Mouse (Mus musculus): ENCODE measurements around the gene Ptprn2.

Ptprn2 gene

GRCm38 (mm10) chr12:116594866-116595610 lies 109.5 kb downstream of the Ptprn2 start:
- no peak for DNase-seq (ENCODE audit: low spot score in 2 of 2)

GRCm38 (mm10) chr12:116595727-116596126 lies 110.2 kb downstream of the Ptprn2 start:
- DNase-seq (ENCODE audit: low spot score in 2 of 2), result no peak

DNA sequence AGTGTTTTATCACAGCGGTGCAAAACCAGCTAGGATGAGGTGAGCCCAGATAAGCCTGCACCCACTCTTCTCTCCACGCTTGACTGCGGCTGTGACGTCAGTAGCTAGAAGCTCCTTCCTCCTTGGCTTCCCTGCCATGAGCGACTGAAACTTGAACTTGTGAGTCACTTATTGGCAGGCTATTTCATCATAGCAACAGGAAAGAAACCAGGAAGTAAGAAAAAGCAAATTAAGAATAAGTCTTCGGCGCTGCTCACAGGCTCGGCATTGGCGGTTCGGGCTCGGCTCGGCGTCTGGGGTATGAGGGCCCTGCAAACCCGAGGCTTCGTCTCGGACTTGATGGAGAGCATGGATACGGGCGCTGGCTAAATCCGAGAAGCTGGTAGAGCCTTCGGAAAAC lies 111.5 kb downstream of the Ptprn2 start:
- DNase-seq (ENCODE audit: low spot score in 2 of 2), result no peak

DNA sequence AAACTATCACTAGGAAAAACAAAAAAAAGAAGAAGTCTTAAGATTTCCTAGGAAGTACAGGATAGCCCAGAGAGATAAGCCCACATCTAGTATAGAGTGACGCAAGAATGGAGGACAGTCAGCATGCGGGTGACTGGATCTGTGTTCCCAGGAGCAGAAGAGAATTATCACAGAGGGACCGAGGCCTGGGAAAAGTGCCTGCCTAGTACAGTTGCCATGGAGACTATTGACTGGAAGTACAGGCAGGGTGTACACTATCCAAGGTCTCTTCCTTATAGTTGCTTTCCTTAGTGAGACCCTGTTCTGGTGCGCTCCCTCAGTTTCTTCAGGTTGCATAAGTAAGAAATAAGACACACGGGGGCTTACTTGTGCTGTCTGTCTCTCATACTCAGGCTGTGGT lies 112.2 kb downstream of the Ptprn2 start:
- DNase-seq (ENCODE audit: low spot score in 2 of 2), result no peak

DNA sequence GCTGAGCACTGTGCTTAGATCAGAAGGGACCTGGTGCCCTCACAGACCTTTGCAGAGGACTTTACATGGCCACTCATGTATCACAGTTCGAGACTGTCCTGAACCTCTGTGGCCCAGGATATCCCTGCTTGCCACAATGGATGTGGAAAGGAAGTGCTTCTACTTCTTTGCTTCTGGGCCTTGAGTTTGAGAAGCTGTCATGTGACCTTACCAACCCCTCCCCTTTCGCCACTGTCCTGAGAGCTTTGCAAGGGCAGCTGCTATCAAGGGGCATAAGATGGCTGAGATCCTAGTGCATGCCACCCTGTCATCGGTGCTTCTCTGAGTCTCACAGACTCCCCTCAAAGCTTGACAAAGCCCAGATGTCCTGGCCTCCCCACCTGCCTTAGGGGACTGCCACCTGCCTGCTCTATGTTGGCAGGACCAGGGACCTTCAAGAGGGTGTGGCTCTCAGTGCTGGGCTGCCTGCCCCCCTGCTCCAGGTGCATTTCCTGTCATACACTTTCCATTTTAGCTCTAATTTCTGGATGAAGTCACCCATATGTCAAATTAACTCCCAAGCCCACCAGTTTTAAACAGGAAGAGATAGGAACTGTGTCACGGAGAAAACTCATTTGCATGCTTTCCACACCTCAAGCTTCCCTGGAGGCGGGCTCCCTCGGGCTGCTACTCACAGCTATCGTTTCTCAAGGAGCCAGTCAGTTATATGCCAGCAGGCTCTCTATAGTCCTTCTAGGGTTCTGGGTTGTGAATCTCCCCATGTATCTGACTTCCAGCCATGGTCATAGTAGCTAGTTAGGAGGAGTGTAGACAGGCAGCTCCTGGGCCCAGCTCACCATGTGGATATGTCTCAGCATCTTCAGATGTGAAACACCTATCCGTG lies 112.8 kb downstream of the Ptprn2 start:
- DNase-seq (ENCODE audit: low spot score in 2 of 2), result no peak

DNA sequence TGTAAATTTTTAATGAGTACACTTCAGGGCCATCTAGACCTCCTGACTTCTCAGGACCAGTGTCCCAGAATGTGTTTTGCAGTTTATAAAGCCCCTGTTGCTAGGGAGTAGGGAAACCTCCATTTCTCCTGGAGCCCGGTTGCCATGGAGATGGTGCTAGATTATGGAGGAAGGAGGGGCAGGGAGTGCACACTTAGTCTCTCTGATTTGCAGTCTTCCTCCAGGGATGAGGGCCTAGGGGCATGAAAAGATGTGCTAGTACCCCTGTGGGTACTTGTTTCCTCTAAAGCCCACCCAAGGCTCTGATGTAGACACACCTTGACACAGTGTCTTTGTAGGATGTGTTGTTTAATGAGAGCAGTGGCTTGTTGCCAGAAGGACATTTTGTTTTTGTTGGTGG lies 114.0 kb downstream of the Ptprn2 start:
- DNase-seq (ENCODE audit: low spot score in 2 of 2), result no peak

- DNase-seq (ENCODE audit: low spot score in 2 of 2), result no peak
Observed at GRCm38 (mm10) chr12:116600054-116600453, 114.5 kb downstream of the Ptprn2 start.

DNA sequence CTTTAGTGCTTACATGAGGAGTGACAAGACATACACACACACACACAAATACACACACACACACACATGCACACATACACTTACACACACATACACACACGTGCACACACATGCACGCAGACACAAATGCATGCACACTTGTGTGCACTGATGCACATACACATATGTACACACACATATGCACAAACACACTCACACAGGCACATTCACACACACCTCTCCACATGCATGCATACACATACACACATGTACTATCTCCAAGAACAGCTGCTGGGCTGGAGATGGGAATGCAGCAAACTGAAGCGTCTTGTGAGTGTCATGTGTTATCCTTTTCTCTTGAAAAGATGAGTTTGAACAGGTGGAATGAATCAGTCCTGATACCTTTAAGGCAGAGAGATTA lies 115.9 kb downstream of the Ptprn2 start:
- DNase-seq (ENCODE audit: low spot score in 2 of 2), result no peak

DNA sequence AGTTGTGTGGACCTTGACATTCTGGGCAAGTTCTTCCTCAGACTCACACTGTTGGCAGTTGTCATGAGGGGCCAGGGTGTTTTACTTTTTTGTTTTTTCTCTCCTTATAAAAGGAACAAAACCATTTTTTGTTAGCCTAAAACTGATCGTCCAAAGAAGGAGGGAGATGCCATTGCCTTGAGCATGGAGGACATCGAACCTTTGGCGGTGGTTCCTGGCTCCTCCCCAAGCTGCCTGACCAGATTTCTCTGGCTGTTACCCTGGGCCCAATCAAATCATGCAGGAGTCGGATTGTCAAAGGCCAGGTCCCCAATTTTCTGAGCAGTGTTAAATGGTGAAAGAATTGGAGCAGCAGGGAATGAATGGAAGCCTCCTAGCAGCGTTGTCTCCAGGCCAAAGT lies 116.4 kb downstream of the Ptprn2 start:
- DNase-seq (ENCODE audit: low spot score in 2 of 2), result no peak

DNA sequence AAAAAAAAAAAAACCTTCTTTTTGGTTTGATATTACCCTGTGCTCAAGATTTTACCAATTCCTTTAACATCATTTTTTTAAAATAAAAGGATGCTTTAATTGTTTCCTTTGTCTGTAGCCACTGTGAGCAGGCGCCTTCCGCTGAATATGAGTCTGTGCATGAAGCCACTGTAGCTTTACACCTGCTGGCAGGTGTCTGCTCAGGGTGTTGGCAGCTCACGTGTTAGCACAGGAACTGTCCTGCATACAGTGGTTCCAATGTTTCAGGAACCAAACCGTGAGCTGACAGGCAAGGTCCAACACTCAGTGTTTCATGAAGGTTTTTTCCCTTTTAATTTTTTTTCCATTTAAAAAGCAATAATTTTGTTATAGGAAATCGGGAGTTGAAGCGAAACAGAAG lies 123.1 kb downstream of the Ptprn2 start:
- DNase-seq (ENCODE audit: low spot score in 2 of 2), result no peak

- peak; percentile 25 to 65 for DNase-seq (ENCODE audit: low spot score in 2 of 2)
Observed at GRCm38 (mm10) chr12:116619868-116620267, 134.3 kb downstream of the Ptprn2 start.

DNA sequence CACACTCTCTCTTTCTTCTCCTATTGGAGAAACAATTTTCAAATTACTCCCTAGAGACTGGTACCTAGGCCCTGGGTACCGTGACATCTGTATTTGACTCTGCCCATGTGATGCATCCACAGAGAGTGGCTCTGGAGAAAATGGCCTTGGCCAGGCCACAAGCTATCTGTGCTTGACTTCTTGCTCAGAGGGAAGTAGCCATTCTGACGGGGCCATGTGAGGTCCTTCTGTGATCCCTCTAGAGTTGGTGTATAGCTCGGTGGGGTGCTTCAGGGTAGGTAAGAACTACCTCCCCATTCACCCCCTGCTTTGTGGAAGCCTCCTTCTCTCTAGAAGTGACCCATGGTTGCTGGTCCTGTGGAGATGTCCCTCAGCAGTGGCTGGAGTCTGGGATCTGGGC lies 134.8 kb downstream of the Ptprn2 start:
- no peak for DNase-seq (ENCODE audit: low spot score in 2 of 2)

DNA sequence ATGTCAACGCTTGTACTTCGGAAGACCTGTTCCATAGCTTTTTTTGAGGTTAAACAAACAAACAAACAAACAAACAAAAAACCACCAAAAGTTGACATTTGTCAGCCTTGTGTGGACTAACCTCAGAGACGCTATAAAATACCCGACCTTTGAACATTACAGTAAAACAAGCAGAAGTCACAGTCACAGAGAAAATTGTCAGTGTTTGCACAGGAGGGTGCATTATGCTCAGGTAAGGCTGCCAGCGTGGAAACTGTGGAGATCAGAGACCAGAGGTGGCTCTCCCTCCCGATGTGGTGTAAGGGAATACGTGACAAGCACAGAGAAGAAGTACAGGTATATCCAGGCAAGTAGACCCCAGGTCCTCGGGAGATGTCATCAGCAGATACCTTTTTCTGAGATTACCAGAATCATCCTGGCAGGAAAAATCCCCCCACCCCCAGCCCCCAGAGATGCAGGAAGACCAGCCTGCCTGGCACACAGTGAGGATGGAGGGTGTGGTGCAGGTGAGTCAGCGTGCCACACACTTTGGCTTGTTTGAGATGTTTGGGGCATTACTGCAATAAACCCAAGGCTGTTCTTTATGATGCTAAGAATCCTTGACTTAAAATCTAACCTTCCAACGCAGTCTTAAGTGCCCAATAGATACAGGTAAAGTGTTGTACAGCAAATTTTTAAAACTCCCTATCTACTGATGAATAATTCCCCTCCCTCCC lies 136.0 kb downstream of the Ptprn2 start:
- DNase-seq (ENCODE audit: low spot score in 2 of 2), result no peak

DNA sequence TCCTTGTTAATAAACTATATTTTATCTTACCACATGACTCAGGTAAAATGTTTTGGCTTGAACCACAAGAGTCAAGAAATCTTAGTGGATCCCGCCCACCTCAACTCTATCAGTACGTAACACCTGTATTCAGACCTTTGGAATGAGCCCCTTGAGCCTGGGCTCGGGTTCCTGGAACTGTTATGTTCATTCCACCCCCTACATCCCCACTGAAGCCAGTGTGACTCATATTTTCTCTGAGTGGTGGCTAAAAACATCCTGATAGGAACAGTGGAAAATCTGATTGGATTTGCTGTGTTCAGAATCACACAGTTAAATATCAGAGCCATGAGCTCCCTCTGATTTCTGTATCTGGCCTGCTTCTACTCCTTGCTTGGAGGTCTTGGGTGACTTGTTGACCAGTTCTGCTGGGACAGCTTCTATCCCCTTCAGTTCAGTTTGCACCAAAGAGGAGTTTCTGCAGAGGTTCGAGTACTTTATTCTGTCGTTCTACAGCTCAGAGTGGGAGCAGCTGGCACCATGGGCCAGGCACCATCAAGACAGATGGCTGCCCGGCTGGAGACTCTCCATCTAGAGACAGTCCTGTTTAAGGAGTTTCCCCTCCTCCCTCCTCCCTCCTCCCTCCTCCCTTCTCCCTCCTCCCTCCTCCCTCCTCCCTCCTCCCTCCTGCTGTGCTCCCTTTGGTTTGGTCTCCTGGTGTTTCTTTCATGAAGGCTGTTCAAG lies 137.3 kb downstream of the Ptprn2 start:
- DNase-seq (ENCODE audit: low spot score in 2 of 2), result no peak

DNA sequence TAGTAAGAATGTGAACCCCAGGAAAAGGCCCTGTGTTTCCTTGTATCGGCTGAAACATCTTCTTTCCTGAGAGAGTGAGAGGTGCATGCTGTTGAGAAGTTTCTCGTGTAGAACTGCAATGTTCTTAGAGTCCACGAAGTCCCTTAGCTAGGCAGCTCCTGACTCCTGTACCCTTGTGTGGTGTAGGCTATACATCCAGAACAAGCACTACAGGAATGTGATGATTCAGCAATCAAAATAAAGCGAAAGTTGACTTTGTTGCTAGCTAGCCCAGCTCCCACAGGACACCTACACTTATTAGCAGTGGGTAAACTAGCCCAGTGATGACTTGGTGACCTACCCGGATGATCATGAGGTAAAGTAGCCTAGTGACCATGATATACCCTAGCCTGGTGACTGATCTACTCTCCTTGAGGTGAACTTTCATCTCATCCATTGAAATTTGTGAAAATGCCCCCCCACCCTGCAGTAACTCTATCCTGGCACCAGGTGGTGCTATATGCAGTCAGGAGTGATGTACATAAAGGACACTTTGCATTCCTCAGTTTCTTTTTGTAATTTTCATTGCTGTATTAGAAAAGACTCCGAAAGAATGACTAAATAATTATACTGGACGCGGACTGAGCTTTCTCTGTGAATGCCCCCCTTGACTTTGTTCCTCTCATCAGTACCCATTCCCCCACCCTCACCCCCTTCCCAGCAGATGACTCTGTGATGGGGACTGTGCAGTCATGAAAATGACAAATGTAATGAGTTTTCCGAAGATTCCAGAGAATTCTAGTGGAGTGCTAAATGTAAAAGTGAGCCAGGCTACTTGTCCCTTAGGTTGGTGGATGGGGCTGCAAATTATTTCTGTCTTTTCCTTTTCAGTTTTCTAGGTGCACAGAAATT lies 140.1 kb downstream of the Ptprn2 start:
- peak in 1 of 2 experiments; percentile 28 for DNase-seq (ENCODE audit: low spot score in 2 of 2)

- DNase-seq (ENCODE audit: low spot score in 2 of 2), result no peak
Observed at GRCm38 (mm10) chr12:116628992-116629391, 143.5 kb downstream of the Ptprn2 start.

- no peak for DNase-seq (ENCODE audit: low spot score in 2 of 2)
Observed at GRCm38 (mm10) chr12:116637498-116637897, 152.0 kb downstream of the Ptprn2 start.

- no peak for DNase-seq (ENCODE audit: low spot score in 2 of 2)
Observed at GRCm38 (mm10) chr12:116640871-116641270, 155.4 kb downstream of the Ptprn2 start.

- DNase-seq (ENCODE audit: low spot score in 2 of 2), result no peak
Observed at GRCm38 (mm10) chr12:116641339-116642190, 156.0 kb downstream of the Ptprn2 start.

DNA sequence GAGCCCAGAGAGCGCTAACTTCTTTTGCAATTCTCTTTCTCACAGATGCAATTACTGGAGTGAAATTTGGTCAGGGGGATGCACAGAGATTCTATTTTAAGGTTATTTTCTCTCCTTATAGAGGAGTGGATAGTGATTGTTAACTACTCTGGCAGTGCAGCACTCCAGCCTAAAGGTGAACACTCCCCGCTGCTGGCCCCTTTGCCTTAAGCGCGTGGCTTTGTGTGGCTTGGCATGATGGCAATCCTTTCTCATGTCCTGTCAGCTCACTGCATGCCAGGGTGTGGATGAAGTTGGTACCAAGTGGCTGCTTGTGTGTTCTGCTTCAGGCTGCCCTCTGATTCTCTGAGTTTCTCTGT lies 156.7 kb downstream of the Ptprn2 start:
- DNase-seq (ENCODE audit: low spot score in 2 of 2), result no peak

Data from thymus, postnatal 10 days (tissue).